Mouse (Mus musculus) CH12.LX (cell line): ENCODE data around the gene Bmpr1a. TPM values are rescaled to one million over a fixed set of nuclear protein-coding genes. Genes with fewer than 3 reads are reported as not detected.

ENCODE experiments used
- DNase-seq: peaks from one replicate; pipeline ENCODE4 v3.0.0-alpha.2; 2013; ENCODE audit errors: extremely low read depth
- H3K27ac ChIP-seq: 2 replicates; pipeline ENCODE4 v1.5.1; 2012; ENCODE audit warnings: low read depth, mild to moderate bottlenecking, control low read depth, moderate library complexity; ENCODE audit not compliant: insufficient read depth
- H3K27me3 ChIP-seq: replicated peaks from 2 replicates; pipeline ENCODE3; 2012; ENCODE audit warnings: inconsistent platforms
- H3K36me3 ChIP-seq, 2 experiments: replicated peaks in 1 of 2; 2 replicates each; pipeline versions ENCODE3 to v1.6.1; 2012; ENCODE audit warnings: inconsistent platforms in 1 of 2, low read length in 1 of 2, mild to moderate bottlenecking in 1 of 2, mixed read lengths in 1 of 2, moderate library complexity in 1 of 2; ENCODE audit not compliant: control insufficient read depth in 1 of 2, insufficient read depth in 1 of 2
- H3K4me1 ChIP-seq, 2 experiments: 2 replicates each; pipeline ENCODE4 v1.6.1; 2012; ENCODE audit warnings: inconsistent platforms in 1 of 2, moderate library complexity in 1 of 2; ENCODE audit not compliant: insufficient read depth in 2 of 2, control insufficient read depth in 1 of 2
- H3K4me2 ChIP-seq: 2 replicates; pipeline ENCODE4 v1.6.1; 2012; ENCODE audit warnings: low read depth, mild to moderate bottlenecking, control low read depth; ENCODE audit not compliant: poor library complexity, insufficient read depth, severe bottlenecking
- H3K4me3 ChIP-seq, 3 experiments: fragments of 150-350 bp in 1 of 3; sonication (generic) in 1 of 3; replicated peaks in 1 of 3; 2 replicates each; pipeline versions ENCODE3 to v1.5.1; 2011 to 2012; ENCODE audit warnings: low read depth in 2 of 3, low read length in 2 of 3, mild to moderate bottlenecking in 2 of 3, moderate library complexity in 2 of 3, control low read depth in 1 of 3, improper control_type of control experiment in 1 of 3, inconsistent platforms in 1 of 3, mixed read lengths in 1 of 3; ENCODE audit not compliant: poor library complexity in 1 of 3
- H3K79me2 ChIP-seq: replicated peaks from 2 replicates; pipeline ENCODE4 v1.6.1; 2012; ENCODE audit warnings: mild to moderate bottlenecking, moderate library complexity; ENCODE audit not compliant: control insufficient read depth, poor library complexity, insufficient read depth, severe bottlenecking; ENCODE audit errors: extremely low read depth
- H3K9ac ChIP-seq: 2 replicates; pipeline ENCODE4 v1.6.1; 2012; ENCODE audit warnings: low read depth, mild to moderate bottlenecking, control low read depth, moderate library complexity; ENCODE audit not compliant: insufficient read depth
- H3K9me3 ChIP-seq: replicated peaks from 2 replicates; pipeline ENCODE3; 2012; ENCODE audit warnings: low read length, inconsistent platforms, mixed read lengths
- BHLHE40 ChIP-seq: IDR thresholded peaks from 2 replicates; pipeline ENCODE4 v1.6.1; 2011; ENCODE audit warnings: mild to moderate bottlenecking, low read depth, low read length, improper control_type of control experiment
- CHD2 ChIP-seq: IDR thresholded peaks from 2 replicates; pipeline ENCODE4 v1.6.1; 2011; ENCODE audit warnings: low read length, improper control_type of control experiment
- CTCF ChIP-seq, 2 experiments: IDR thresholded peaks in 1 of 2; conservative IDR thresholded peaks in 1 of 2; 2 replicates each; pipeline ENCODE4 v1.5.1; 2011 to 2012; ENCODE audit warnings: low read depth in 2 of 2, low read length in 2 of 2, improper control_type of control experiment in 1 of 2, inconsistent platforms in 1 of 2, mild to moderate bottlenecking in 1 of 2, moderate library complexity in 1 of 2
- JUN ChIP-seq: IDR thresholded peaks from 2 replicates; pipeline ENCODE4 v1.6.1; 2011; ENCODE audit warnings: low read depth, mild to moderate bottlenecking, low read length, improper control_type of control experiment, moderate library complexity; ENCODE audit not compliant: insufficient read depth
- JUND ChIP-seq: conservative IDR thresholded peaks from 2 replicates; pipeline ENCODE4 v1.6.1; 2011; ENCODE audit warnings: low read depth, low read length, improper control_type of control experiment
- NELFE ChIP-seq: IDR thresholded peaks from 2 replicates; pipeline ENCODE4 v1.6.1; 2011; ENCODE audit warnings: low read depth, low read length, improper control_type of control experiment
- NRF1 ChIP-seq: IDR thresholded peaks from 2 replicates; pipeline ENCODE4 v1.6.1; 2014; ENCODE audit warnings: low read depth, mild to moderate bottlenecking, inconsistent platforms, low read length, improper control_type of control experiment, moderate library complexity
- RAD21 ChIP-seq: IDR thresholded peaks from 2 replicates; pipeline ENCODE4 v1.6.1; 2011; ENCODE audit warnings: low read depth, mild to moderate bottlenecking, low read length, improper control_type of control experiment, moderate library complexity
- SIN3A ChIP-seq: IDR thresholded peaks from 2 replicates; pipeline ENCODE4 v1.6.1; 2012; ENCODE audit warnings: low read length, improper control_type of control experiment, inconsistent platforms
- TBP ChIP-seq: conservative IDR thresholded peaks from 2 replicates; pipeline ENCODE4 v1.6.1; 2011; ENCODE audit warnings: low read depth, low read length, improper control_type of control experiment
- TCF12 ChIP-seq: IDR thresholded peaks from 2 replicates; pipeline ENCODE4 v1.6.1; 2014; ENCODE audit warnings: low read depth, mild to moderate bottlenecking, inconsistent platforms, low read length, improper control_type of control experiment
- dilution Hi-C: fragments of 300-500 bp; cut with MboI; formaldehyde crosslinking; loops from 2 replicates; pipeline ENCODE4 v1.14.3; 2020; ENCODE audit warnings: low sequenced_read_pairs; ENCODE audit not compliant: extremely low pct_unique_long_range_greater_than_20kb, extremely low pct_ligation_motif_present
- in situ Hi-C: fragments of 300-500 bp; cut with MboI; formaldehyde crosslinking; loops from 3 replicates; pipeline ENCODE4 v1.14.3; 2019; ENCODE audit warnings: low sequenced_read_pairs, low pct_ligation_motif_present, low pct_unique_long_range_greater_than_20kb, mixed read lengths
- polyA plus RNA-seq: library from polyadenylated mRNA; unstranded; fragments of >175 nt; gene quantifications from 2 replicates; pipeline ENCODE4 v1.2.1, GENCODE M21; 2012; ENCODE audit warnings: low read depth; ENCODE audit not compliant: insufficient read length
- total RNA-seq, 2 experiments: library from RNA; depleted of rRNA; stranded (reverse); fragments of 300-350 nt in 1 of 2; fragments of >200 nt in 1 of 2; gene quantifications; 2 replicates each; pipeline ENCODE4 v1.2.3; 2012 to 2014

Gene Bmpr1a
- total and polyA plus RNA-seq, 3 experiments: 26.2 to 46.7 (median 30.1) TPM

DNA sequence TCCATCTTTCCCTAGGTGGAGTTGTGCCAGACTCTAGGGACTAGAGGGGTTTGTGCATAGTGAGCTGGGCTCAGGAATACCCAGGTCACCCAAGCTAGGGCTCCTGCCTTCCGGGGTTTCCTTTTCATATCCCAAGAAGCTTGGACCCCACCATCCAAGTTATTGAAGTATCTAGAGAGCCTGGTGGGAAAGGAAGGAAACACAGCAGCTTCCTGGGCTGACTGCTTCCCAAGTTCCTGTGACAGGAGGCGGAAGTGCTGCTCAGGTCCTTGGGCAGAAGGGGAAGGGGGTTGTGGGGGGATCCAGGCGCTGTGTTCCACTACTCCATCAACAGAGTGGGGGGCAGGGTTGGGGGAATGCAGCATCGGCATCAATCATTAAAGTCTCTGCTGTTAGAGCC lies 126.0 kb downstream of the Bmpr1a start:
- no peaks in the 10 kb centered on the region for H3K9me3 ChIP-seq
- no peaks in the 10 kb centered on the region for H3K36me3 ChIP-seq
- dilution Hi-C loops (no loop called here), in situ Hi-C loops (loop anchor here (10.0 kb wide), 2 partner anchors 188 to 292 kb away; partner anchors contain the start of gene Anxa8)
- peaks cover 9 to 18% of the 10 kb centered on the region in 2 experiments for H3K4me1 ChIP-seq
- H3K27me3 ChIP-seq: no peaks in the 10 kb centered on the region
- H3K4me2 ChIP-seq: no peak overlapping the region
- H3K27ac ChIP-seq: no peak overlapping the region
- DNase-seq: no peak
- H3K4me3 ChIP-seq: no peak overlapping the region
- no peaks in the 10 kb centered on the region for H3K79me2 ChIP-seq
- TF ChIP-seq BHLHE40: no peak
- no peak overlapping the region for H3K9ac ChIP-seq

GRCm38 (mm10) chr14:34375941-34376340 lies 127.2 kb downstream of the Bmpr1a start:
- dilution Hi-C loops (no loop called here), in situ Hi-C loops (loop anchor here (10.0 kb wide), 2 partner anchors 189 to 291 kb away; partner anchors contain the start of gene Anxa8)
- no peak overlapping the region for H3K4me2 ChIP-seq
- no peak overlapping the region for H3K4me3 ChIP-seq
- H3K27ac ChIP-seq: no peak overlapping the region
- no peak overlapping the region for H3K9ac ChIP-seq
- TF ChIP-seq JUN: no peak
- no peak for TF ChIP-seq TBP
- TF ChIP-seq CHD2: no peak
- TF ChIP-seq RAD21: peak; percentile 3
- peak in 1 of 2 experiments; percentile 53; a peak in 2 of 4 replicates for TF ChIP-seq CTCF (conservative IDR thresholded peaks at IDR 0.05 in 1 of 2, IDR thresholded peaks at IDR 0.05 in 1 of 2; ENCODE audit: low read depth in 2 of 2, low read length in 2 of 2)
- TF ChIP-seq JUND: no peak
- no peak for TF ChIP-seq TCF12
- no peak for TF ChIP-seq NRF1
- TF ChIP-seq, all 38 proteins: peak for 2
- Histone ChIP-seq H3K4me1 (peaks cover 9 to 18% of the 10 kb centered on the region in 2 experiments), H3K27me3 (no peaks in the 10 kb centered on the region), H3K9me3 (no peaks in the 10 kb centered on the region), H3K36me3 (no peaks in the 10 kb centered on the region), H3K79me2 (no peaks in the 10 kb centered on the region)
- no peak for DNase-seq

- TF ChIP-seq SIN3A: no peak
- no peak for TF ChIP-seq NELFE
- TF ChIP-seq RAD21: no peak
- no peak for DNase-seq
- Histone ChIP-seq H3K27ac (no peak within 1 kb of the TSS), H3K4me2 (no peak within 1 kb of the TSS), H3K79me2 (no peaks in the 10 kb centered on the region), H3K36me3 (no peaks in the 10 kb centered on the region), H3K9me3 (no peaks in the 10 kb centered on the region), H3K27me3 (no peaks in the 10 kb centered on the region), H3K4me3 (no peak within 1 kb of the TSS), H3K9ac (no peak within 1 kb of the TSS), H3K4me1 (peaks cover 9 to 18% of the 10 kb centered on the region in 2 experiments)
- in situ Hi-C loops (loop anchor here (10.0 kb wide), 2 partner anchors 189 to 291 kb away; partner anchors contain the start of gene Anxa8), dilution Hi-C loops (no loop called here)
These were observed 127.7 kb downstream of the Bmpr1a start, which contains the start of gene Mmrn2 for GRCm38 (mm10) chr14:34375415-34375904. TSS of gene Mmrn2 (plus strand) at chr14:34375465.
